Mouse (Mus musculus) thymus, adult 2 months (tissue): ENCODE measurements around the gene Alg5.
"Not testable (repeated sequence)": the region's sequence is repeated elsewhere in the genome, so short reads cannot be mapped to it uniquely, and the experiment has no call there.

Experiments
- CTCF ChIP-seq: fragments of 200-500 bp; IDR thresholded peaks from 2 replicates; pipeline ENCODE4 v1.5.1; 2012; ENCODE audit warnings: mild to moderate bottlenecking, control low read depth, low read length, moderate library complexity, borderline replicate concordance; ENCODE audit not compliant: control insufficient read depth, poor library complexity, insufficient read depth; ENCODE audit errors: extremely low read depth
- POLR2A ChIP-seq: fragments of 200-500 bp; IDR thresholded peaks from 2 replicates; pipeline ENCODE4 v1.6.1; 2012; ENCODE audit warnings: mild to moderate bottlenecking, low read length, control low read depth, moderate library complexity; ENCODE audit not compliant: control insufficient read depth, poor library complexity, insufficient read depth; ENCODE audit errors: extremely low read depth

DNA sequence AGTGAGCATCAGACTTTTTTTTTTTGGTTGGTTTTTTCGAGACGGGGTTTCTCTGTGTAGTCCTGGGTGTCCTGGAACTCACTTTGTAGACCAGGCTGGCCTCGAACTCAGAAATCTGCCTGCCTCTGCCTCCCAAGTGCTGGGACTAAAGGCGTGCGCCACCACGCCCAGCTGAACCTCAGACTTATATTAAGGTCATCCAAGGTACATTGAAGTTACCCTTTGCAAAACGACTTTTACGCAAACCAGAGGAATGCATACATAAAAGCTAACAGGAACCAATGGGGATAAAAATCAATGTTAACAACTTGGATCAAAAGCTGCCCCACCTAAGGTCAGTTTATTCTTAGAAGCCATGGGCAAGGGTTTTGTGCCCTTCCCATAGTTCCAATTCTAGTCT is 31.2 kb upstream of the Alg5 start:
- TF ChIP-seq POLR2A, CTCF: not testable (repeated sequence)
